Mouse (Mus musculus): Measurements from ENCODE around the gene Adra1d. TPM values are rescaled to one million over a fixed set of nuclear protein-coding genes. Genes with fewer than 3 reads are reported as not detected.

The Adra1d gene
- polyA plus RNA-seq, 1 experiment from 2014 or later, result 0.25 TPM

GRCm38 (mm10) chr2:131506358-131506757, 55.7 kb downstream of the Adra1d start:
- Histone ChIP-seq H3K4me3 (no peak overlapping the region), H3K9ac (peak overlapping the region; percentile 35; the same call in 1 of the 2 replicates), H3K9me3 (no peaks in the 10 kb centered on the region), H3K27me3 (no peaks in the 10 kb centered on the region), H3K27ac (peak overlapping the region; percentile 78), H3K4me2 (no peak overlapping the region), H3K36me3 (no peaks in the 10 kb centered on the region), H3K4me1 (replicated peaks) (peaks cover 70% of the 10 kb centered on the region)
- 7% methylated on average over 3 of the region's 3 CpGs for WGBS
- peak; percentile 76 for ATAC-seq (ENCODE audit: low FRiP score)

- Histone ChIP-seq H3K9me3 (no peaks in the 10 kb centered on the region), H3K27me3 (no peaks in the 10 kb centered on the region), H3K36me3 (no peaks in the 10 kb centered on the region), H3K4me1 (replicated peaks) (peaks cover 71% of the 10 kb centered on the region), H3K9ac (no peak overlapping the region), H3K4me2 (no peak overlapping the region), H3K4me3 (no peak overlapping the region), H3K27ac (no peak overlapping the region)
- no peak for ATAC-seq (ENCODE audit: low FRiP score)
Measured at GRCm38 (mm10) chr2:131505431-131505830, 56.7 kb downstream of the Adra1d start.

GRCm38 (mm10) chr2:131502561-131502960, 59.5 kb downstream of the Adra1d start:
- H3K9me3 ChIP-seq, result no peaks in the 10 kb centered on the region
- H3K4me1 ChIP-seq (replicated peaks), result peaks cover 60% of the 10 kb centered on the region
- no peak overlapping the region for H3K4me3 ChIP-seq
- peak overlapping the region; percentile 58; the same call in 1 of the 2 replicates for H3K27ac ChIP-seq
- no peak overlapping the region for H3K9ac ChIP-seq
- 70% methylated on average over 5 of the region's 5 CpGs for WGBS
- no peaks in the 10 kb centered on the region for H3K36me3 ChIP-seq
- H3K4me2 ChIP-seq, result no peak overlapping the region
- ATAC-seq (ENCODE audit: low FRiP score), result no peak
- no peaks in the 10 kb centered on the region for H3K27me3 ChIP-seq

GRCm38 (mm10) chr2:131501886-131502285, 60.2 kb downstream of the Adra1d start:
- Histone ChIP-seq H3K9ac (peak overlapping the region; percentile 31; the same call in 1 of the 2 replicates), H3K27me3 (no peaks in the 10 kb centered on the region), H3K4me2 (no peak overlapping the region), H3K4me3 (no peak overlapping the region), H3K27ac (peak overlapping the region; percentile 58; the same call in 1 of the 2 replicates), H3K9me3 (no peaks in the 10 kb centered on the region), H3K4me1 (replicated peaks) (peaks cover 56% of the 10 kb centered on the region), H3K36me3 (no peaks in the 10 kb centered on the region)
- no peak for ATAC-seq (ENCODE audit: low FRiP score)
- WGBS, result 54% methylated on average over 5 of the region's 5 CpGs

- H3K9ac ChIP-seq, result no peak overlapping the region
- peaks cover 52% of the 10 kb centered on the region for H3K4me1 ChIP-seq (replicated peaks)
- H3K27me3 ChIP-seq, result no peaks in the 10 kb centered on the region
- ATAC-seq (ENCODE audit: low FRiP score), result no peak; the same call in 1 of the 2 replicates
- H3K4me2 ChIP-seq, result no peak overlapping the region
- H3K27ac ChIP-seq, result no peak overlapping the region
- no peaks in the 10 kb centered on the region for H3K9me3 ChIP-seq
- no peak overlapping the region for H3K4me3 ChIP-seq
- WGBS, result 66% methylated on average over 5 of the region's 5 CpGs
- H3K36me3 ChIP-seq, result no peaks in the 10 kb centered on the region
Measured at GRCm38 (mm10) chr2:131499290-131499845, 62.7 kb downstream of the Adra1d start.

- H3K4me3 ChIP-seq, result no peak overlapping the region
- H3K27ac ChIP-seq, result no peak overlapping the region
- no peak overlapping the region for H3K9ac ChIP-seq
- ATAC-seq (ENCODE audit: low FRiP score), result no peak
- H3K27me3 ChIP-seq, result no peaks in the 10 kb centered on the region
- H3K4me2 ChIP-seq, result no peak overlapping the region
- WGBS, result 76% methylated on average over 7 of the region's 7 CpGs
- peaks cover 61% of the 10 kb centered on the region for H3K4me1 ChIP-seq (replicated peaks)
- H3K9me3 ChIP-seq, result no peaks in the 10 kb centered on the region
- H3K36me3 ChIP-seq, result no peaks in the 10 kb centered on the region
Measured at GRCm38 (mm10) chr2:131498219-131498618, 63.9 kb downstream of the Adra1d start.

GRCm38 (mm10) chr2:131497224-131497856, 64.7 kb downstream of the Adra1d start:
- Histone ChIP-seq H3K27me3 (no peaks in the 10 kb centered on the region), H3K4me2 (no peak overlapping the region), H3K9ac (no peak overlapping the region), H3K36me3 (no peaks in the 10 kb centered on the region), H3K4me3 (no peak overlapping the region), H3K27ac (no peak overlapping the region), H3K4me1 (replicated peaks) (peaks cover 61% of the 10 kb centered on the region), H3K9me3 (no peaks in the 10 kb centered on the region)
- 95% methylated on average over 4 of the region's 4 CpGs for WGBS
- no peak for ATAC-seq (ENCODE audit: low FRiP score)

GRCm38 (mm10) chr2:131496125-131496820, 65.8 kb downstream of the Adra1d start:
- Histone ChIP-seq H3K4me3 (no peak overlapping the region), H3K27ac (no peak overlapping the region), H3K27me3 (no peaks in the 10 kb centered on the region), H3K4me1 (replicated peaks) (peaks cover 54% of the 10 kb centered on the region), H3K4me2 (no peak overlapping the region), H3K36me3 (no peaks in the 10 kb centered on the region), H3K9ac (no peak overlapping the region), H3K9me3 (no peaks in the 10 kb centered on the region)
- 90% methylated on average over 5 of the region's 5 CpGs for WGBS
- no peak for ATAC-seq (ENCODE audit: low FRiP score)

Other genes with a start within 250 kb of the Adra1d start
- 21.4 and 23.2 TPM in 2 replicates for gene Rnf24, start 209.4 kb downstream of the Adra1d start, polyA plus RNA-seq (2015; fragmentation: Nextera tagmentation; extraction: Ambion mirVana)
- gene Smox, start 70.8 kb downstream of the Adra1d start, polyA plus RNA-seq (2015; fragmentation: Nextera tagmentation; extraction: Ambion mirVana), result 47.9 and 50.1 TPM in 2 replicates